Mouse (Mus musculus) liver, adult 2 months (tissue): ENCODE measurements at regions not wholly inside any gene's neighbourhood (a gene's known extent, or its start where the extent isn't known, plus 50 kb on each side); places are given as distances from the start of the nearest gene placed in this dataset.

Experiments
- CTCF ChIP-seq: fragments of 200-500 bp; IDR thresholded peaks from 2 replicates; pipeline ENCODE4 v1.5.1; 2011; ENCODE audit warnings: low read depth, low read length, control low read depth
- POLR2A ChIP-seq: fragments of 200-500 bp; IDR thresholded peaks from 2 replicates; pipeline ENCODE4 v1.6.1; 2011; ENCODE audit warnings: low read length, control low read depth; ENCODE audit not compliant: insufficient read depth; ENCODE audit errors: extremely low read depth

DNA sequence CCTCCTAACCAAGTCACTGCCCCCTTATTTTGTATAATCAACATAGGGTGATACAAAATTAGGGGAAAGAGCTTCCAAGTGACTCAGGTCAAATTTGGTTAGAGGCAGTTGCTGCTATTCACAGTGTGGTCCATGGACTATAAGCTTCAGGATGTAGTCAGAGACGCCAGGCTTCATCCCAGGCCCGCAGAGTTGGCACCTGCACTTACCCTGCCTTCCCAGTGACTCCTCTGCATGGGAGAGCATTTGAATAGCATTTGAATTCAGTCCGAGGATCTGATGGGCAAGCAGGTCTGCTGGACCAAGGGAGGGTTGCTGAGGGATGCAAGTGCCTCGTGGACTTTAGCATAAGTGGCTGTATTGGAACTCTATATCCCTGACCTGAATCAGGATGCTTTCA is 181.8 kb downstream of the 1810013L24Rik start:
- TF ChIP-seq CTCF, result no peak
- TF ChIP-seq POLR2A, result no peak
